Mouse (Mus musculus) stomach, postnatal 0 days (tissue): ENCODE results near the gene Ndufs6.

Experiments used
- CTCF ChIP-seq: IDR thresholded peaks from 2 replicates; pipeline ENCODE4 v1.5.1; 2016; ENCODE audit warnings: antibody characterized with exemption, low read depth, mild to moderate bottlenecking, moderate library complexity
- EP300 ChIP-seq: optimal IDR thresholded peaks from 2 replicates; pipeline ENCODE3; 2016; ENCODE audit warnings: antibody characterized with exemption

- no peak for TF ChIP-seq CTCF
- TF ChIP-seq EP300: no peak
Observed at GRCm38 (mm10) chr13:73298717-73299116, 29.6 kb downstream of the Ndufs6 start.
